Mouse (Mus musculus): ENCODE measurements around the gene Ndufa11. TPM values are rescaled to one million over a fixed set of nuclear protein-coding genes. Genes with fewer than 3 reads are reported as not detected.
A peak's percentile ranks its signal among the peaks of the same experiment; 100 is the strongest.

The Ndufa11 gene
- polyA plus RNA-seq, 1 experiment from 2014 or later = 424 TPM

DNA sequence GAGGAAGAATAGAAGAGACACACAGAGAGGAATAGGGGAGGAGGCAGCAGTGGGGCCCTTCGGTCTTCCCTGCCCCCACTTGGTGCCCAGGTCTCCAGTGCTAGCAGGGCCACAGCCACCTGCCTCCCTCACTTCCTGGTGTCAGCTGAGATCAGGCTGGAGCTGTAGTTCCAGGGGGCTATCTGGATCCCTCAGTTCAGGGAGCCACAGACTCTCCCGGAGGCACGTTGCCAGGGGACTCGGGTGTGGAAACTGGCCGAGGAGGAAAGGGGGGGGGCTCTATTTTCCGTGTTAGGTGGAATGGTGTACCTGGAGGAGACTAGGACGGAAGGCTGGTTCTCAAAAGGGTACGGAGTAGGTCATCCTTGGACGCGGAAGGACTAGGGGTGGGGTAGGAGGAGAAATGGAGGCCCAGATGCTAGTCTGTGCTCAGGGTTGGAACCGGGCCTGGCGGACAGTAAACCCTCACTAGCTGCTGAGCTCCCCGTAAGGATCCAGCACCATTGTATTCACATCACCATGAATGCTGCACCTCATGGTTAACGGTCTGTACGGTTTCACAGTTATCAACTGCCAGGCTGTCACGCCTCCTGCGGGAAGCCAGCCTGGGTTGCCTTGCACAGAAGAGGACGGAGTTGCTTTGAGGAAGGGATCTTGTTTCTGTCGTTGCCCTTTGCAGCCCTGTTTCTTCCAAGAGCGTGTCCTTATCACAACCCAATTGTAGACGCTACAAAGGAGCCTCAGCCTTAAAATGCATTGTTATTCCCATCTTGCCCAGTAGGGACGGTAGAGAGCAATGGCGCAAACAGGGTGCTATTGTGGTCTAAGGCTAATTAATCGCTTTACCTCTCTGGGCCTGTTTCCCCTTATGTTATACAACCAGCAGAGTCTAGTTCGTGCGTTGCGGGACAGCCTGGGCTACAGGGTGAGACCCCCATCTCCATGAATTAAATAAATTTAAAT, 45.5 kb downstream of the Ndufa11 start:
- WGBS = 41% methylated on average over 27 of the region's 27 CpGs
- H3K9ac ChIP-seq (ENCODE audit: low read length) = no peak overlapping the region
- H3K9me3 ChIP-seq (ENCODE audit: control insufficient read depth, low read length) = no peaks in the 10 kb centered on the region
- peaks cover 19% of the 10 kb centered on the region for H3K4me1 ChIP-seq (replicated peaks; ENCODE audit: control insufficient read depth, insufficient read depth, low read length)
- ATAC-seq (ENCODE audit: low read depth) = no peak
- no peak overlapping the region; the same call in 1 of the 2 replicates for H3K4me2 ChIP-seq (ENCODE audit: low read depth, low read length)
- peaks cover 10% of the 10 kb centered on the region for H3K36me3 ChIP-seq (ENCODE audit: control insufficient read depth, insufficient read depth, low read length)
- H3K4me3 ChIP-seq (ENCODE audit: low read length) = no peak overlapping the region; the same call in 1 of the 2 replicates
- H3K27me3 ChIP-seq (ENCODE audit: control insufficient read depth, insufficient read depth, low read depth, low read length) = no peaks in the 10 kb centered on the region
- peak overlapping the region; percentile 65; the same call in 1 of the 2 replicates for H3K27ac ChIP-seq (ENCODE audit: low read length)

DNA sequence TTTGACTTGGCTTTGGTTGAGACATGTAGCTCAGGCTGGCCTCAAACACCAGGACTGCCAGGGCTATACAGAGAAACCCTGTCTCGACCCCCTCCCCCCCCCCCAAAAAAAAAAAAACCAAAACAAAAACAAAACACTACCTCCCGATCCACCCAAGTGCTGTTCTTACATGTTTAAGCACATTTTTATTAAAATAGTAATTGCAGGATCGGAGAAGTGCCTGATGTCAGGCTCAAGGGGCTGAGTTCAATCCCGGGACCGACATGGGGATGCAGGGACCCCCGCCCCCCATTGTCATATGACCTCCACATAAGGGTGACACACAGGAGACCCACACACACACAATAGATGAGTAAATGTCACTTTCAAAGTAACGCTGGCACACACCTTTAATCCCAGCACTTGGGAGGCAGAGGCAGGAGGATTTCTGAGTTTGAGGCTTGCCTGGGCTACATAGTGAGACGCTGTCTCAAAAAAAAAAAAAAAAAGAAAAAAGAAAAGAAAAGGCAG, 46.2 kb downstream of the Ndufa11 start:
- Histone ChIP-seq H3K27ac (ENCODE audit: low read length) (no peak overlapping the region; the same call in 1 of the 2 replicates), H3K36me3 (ENCODE audit: control insufficient read depth, insufficient read depth, low read length) (peaks cover 16% of the 10 kb centered on the region), H3K4me3 (ENCODE audit: low read length) (peak overlapping the region; percentile 73), H3K4me2 (ENCODE audit: low read depth, low read length) (peak overlapping the region; percentile 87), H3K9me3 (ENCODE audit: control insufficient read depth, low read length) (no peaks in the 10 kb centered on the region), H3K9ac (ENCODE audit: low read length) (peak overlapping the region; percentile 82; the same call in 1 of the 2 replicates), H3K27me3 (ENCODE audit: control insufficient read depth, insufficient read depth, low read depth, low read length) (no peaks in the 10 kb centered on the region), H3K4me1 (replicated peaks; ENCODE audit: control insufficient read depth, insufficient read depth, low read length) (peaks cover 19% of the 10 kb centered on the region)
- WGBS = 75% methylated on average over 8 of the region's 8 CpGs
- no peak for ATAC-seq (ENCODE audit: low read depth)

DNA sequence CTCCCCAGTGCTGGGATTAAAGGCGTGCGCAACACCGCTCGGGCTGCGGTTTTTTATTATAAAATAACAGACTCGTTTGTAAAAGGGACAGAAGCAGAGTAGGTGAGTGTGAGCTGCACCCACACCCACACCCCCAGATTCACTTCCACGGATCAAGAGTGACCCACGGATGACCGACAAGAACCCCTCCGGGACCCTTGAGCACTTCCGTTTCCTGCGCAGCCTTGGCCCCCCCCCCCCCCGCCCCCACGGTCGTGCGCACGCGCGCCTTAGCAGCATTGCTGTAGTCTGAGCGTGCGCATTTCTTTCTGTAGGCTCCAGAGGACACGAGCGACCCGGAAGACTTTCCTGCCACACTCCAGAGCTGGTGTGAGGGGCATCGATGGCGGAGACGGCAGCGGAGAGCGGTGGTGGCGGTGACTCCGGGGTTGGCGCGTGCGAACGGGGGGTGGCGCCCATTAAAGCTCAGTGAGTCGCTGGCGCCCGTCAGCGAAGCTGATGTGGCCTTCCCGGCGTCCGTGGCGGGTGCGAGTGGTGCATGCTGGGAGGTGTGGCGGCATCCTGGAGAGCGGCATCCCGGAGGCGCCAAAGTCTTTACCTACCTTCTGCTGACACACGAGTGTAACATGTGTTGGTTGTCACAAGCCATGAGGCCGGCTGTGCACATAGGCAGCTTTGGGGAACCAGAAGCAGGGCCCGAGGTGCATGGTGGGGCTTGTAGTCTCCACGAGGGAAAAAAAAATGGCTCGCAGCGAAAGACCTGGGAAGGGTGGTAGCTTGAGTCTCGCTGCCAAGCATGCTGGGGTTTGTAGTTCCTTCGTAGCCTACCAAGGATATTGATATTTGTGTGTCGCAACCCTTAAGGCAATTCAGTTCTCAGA, 47.1 kb downstream of the Ndufa11 start, which contains the start of gene Dus3l:
TSS of gene Dus3l (plus strand) at position 284 of the 881 bp plus-strand sequence.
- Histone ChIP-seq H3K27me3 (ENCODE audit: control insufficient read depth, insufficient read depth, low read depth, low read length) (no peaks in the 10 kb centered on the region), H3K36me3 (ENCODE audit: control insufficient read depth, insufficient read depth, low read length) (peaks cover 25% of the 10 kb centered on the region), H3K4me3 (ENCODE audit: low read length) (peak within 1 kb of the TSS; percentile 73), H3K9me3 (ENCODE audit: control insufficient read depth, low read length) (no peaks in the 10 kb centered on the region), H3K4me1 (replicated peaks; ENCODE audit: control insufficient read depth, insufficient read depth, low read length) (peaks cover 19% of the 10 kb centered on the region), H3K9ac (ENCODE audit: low read length) (peak within 1 kb of the TSS; percentile 82), H3K4me2 (ENCODE audit: low read depth, low read length) (peak within 1 kb of the TSS; percentile 87), H3K27ac (ENCODE audit: low read length) (peak within 1 kb of the TSS; percentile 96)
- peak; percentile 81 for ATAC-seq (ENCODE audit: low read depth)
- WGBS = under 1% methylated on average over 58 of the region's 58 CpGs

DNA sequence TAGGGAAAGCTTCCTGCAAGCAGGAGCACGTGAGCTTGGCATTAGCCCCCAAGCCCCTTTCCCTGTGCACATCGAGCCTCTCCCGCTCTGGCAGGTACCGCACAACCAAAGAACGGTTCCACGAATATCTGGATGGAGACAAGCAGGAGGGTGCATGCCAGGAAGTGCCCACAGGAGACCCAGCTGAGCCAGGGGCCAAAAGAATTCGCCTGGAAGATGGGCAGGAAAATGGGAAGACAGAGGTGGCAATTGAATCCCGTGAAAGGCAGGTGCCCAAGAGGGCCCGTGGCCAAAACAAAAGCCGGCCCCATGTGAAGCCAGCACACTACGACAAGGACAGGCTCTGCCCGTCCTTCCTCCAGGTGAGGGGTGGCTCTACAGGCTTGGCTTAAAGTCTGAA, 47.9 kb downstream of the Ndufa11 start:
- ATAC-seq (ENCODE audit: low read depth) = no peak
- peak overlapping the region; percentile 73 for H3K4me3 ChIP-seq (ENCODE audit: low read length)
- no peak overlapping the region; the same call in 1 of the 2 replicates for H3K27ac ChIP-seq (ENCODE audit: low read length)
- peaks cover 28% of the 10 kb centered on the region for H3K36me3 ChIP-seq (ENCODE audit: control insufficient read depth, insufficient read depth, low read length)
- peaks cover 19% of the 10 kb centered on the region for H3K4me1 ChIP-seq (replicated peaks; ENCODE audit: control insufficient read depth, insufficient read depth, low read length)
- H3K4me2 ChIP-seq (ENCODE audit: low read depth, low read length) = peak overlapping the region; percentile 87
- H3K9me3 ChIP-seq (ENCODE audit: control insufficient read depth, low read length) = no peaks in the 10 kb centered on the region
- no peaks in the 10 kb centered on the region for H3K27me3 ChIP-seq (ENCODE audit: control insufficient read depth, insufficient read depth, low read depth, low read length)
- peak overlapping the region; percentile 82 for H3K9ac ChIP-seq (ENCODE audit: low read length)
- WGBS = 45% methylated on average over 12 of the region's 12 CpGs

DNA sequence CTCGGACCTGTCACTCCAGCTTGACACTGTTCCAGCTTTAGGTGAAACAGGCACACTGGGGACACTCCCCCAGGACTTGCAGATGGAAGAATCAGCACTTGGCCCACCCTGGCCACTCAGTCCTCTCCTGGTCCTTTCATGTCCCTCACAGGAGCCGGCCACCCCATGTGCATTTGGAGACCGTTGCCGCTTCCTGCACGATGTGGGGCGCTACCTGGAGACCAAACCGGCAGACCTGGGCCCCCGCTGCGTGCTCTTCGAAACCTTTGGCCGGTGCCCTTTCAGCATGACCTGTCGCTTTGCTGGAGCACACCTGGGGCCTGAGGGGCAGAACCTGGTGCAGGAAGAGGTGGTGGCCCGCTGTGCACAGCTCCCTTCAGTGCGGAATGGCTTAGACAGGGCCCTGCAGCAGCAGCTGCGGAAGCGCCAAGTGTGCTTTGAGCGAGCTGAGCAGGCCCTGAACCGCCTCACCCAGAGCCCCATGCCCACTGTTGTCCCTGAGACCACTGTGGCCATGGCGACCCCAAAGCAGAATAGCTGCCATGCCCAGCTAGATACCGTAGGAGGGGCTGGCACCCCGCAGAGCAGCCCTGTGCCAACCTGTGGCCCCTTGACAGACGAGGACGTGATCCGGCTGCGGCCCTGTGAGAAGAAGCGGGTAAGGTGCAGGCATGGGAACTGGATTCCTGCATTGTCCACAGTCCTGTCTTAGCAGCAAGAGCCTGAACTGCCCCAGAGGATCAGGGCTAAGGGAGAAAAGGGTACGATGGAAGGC, 49.3 kb downstream of the Ndufa11 start:
- Histone ChIP-seq H3K9ac (ENCODE audit: low read length) (no peak overlapping the region), H3K27ac (ENCODE audit: low read length) (no peak overlapping the region), H3K4me2 (ENCODE audit: low read depth, low read length) (no peak overlapping the region), H3K36me3 (ENCODE audit: control insufficient read depth, insufficient read depth, low read length) (peaks cover 28% of the 10 kb centered on the region), H3K4me1 (replicated peaks; ENCODE audit: control insufficient read depth, insufficient read depth, low read length) (peaks cover 13% of the 10 kb centered on the region), H3K4me3 (ENCODE audit: low read length) (no peak overlapping the region), H3K9me3 (ENCODE audit: control insufficient read depth, low read length) (no peaks in the 10 kb centered on the region), H3K27me3 (ENCODE audit: control insufficient read depth, insufficient read depth, low read depth, low read length) (no peaks in the 10 kb centered on the region)
- ATAC-seq (ENCODE audit: low read depth) = no peak
- WGBS = 94% methylated on average over 27 of the region's 27 CpGs

DNA sequence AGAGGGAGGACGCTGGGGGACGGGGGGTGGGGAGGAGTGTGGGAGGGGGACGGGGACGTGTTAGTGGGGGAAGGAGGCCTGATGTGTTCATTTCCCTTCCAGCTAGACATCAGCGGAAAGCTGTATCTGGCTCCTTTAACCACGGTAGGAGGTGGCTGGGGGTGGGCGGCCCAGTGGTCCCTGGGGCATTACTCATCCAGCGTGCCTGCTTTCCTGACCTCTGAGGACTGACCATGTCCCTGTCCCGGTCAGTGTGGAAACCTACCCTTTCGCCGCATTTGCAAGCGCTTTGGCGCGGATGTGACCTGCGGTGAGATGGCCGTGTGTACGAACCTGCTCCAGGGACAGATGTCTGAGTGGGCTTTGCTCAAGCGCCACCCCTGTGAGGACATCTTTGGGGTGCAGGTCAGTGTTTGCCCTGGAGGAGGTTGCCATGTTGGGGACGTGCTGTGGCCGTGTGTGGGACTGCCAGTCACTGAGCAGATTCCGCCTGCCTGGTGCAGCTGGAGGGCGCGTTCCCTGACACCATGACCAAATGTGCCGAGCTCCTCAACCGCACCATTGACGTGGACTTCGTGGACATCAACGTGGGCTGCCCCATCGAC, 50.1 kb downstream of the Ndufa11 start:
- WGBS = 90% methylated on average over 29 of the region's 29 CpGs
- no peak for ATAC-seq (ENCODE audit: low read depth)
- Histone ChIP-seq H3K4me2 (ENCODE audit: low read depth, low read length) (no peak overlapping the region), H3K9ac (ENCODE audit: low read length) (no peak overlapping the region), H3K4me3 (ENCODE audit: low read length) (no peak overlapping the region), H3K36me3 (ENCODE audit: control insufficient read depth, insufficient read depth, low read length) (peaks cover 28% of the 10 kb centered on the region), H3K9me3 (ENCODE audit: control insufficient read depth, low read length) (no peaks in the 10 kb centered on the region), H3K27ac (ENCODE audit: low read length) (no peak overlapping the region), H3K27me3 (ENCODE audit: control insufficient read depth, insufficient read depth, low read depth, low read length) (no peaks in the 10 kb centered on the region), H3K4me1 (replicated peaks; ENCODE audit: control insufficient read depth, insufficient read depth, low read length) (peaks cover 9% of the 10 kb centered on the region)

DNA sequence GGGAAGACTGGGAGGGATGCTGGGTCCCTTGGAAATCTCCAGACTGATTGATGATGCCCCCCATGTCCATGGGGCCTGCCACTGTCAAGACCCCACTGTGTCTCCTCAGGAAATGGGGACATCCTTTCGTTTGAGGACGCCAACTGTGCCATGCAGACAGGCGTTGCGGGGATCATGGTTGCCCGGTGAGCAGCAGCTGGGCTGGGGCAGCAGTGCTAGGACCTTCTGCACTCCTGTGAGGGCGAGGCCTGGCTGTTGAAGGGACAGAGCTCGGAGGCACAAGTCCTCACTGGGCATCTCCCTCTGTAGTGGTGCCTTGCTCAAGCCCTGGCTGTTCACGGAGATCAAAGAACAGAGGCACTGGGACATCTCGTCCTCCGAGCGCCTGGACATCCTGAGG, 51.4 kb downstream of the Ndufa11 start:
- no peak for ATAC-seq (ENCODE audit: low read depth)
- 85% methylated on average over 11 of the region's 11 CpGs for WGBS
- no peak overlapping the region for H3K9ac ChIP-seq (ENCODE audit: low read length)
- H3K27me3 ChIP-seq (ENCODE audit: control insufficient read depth, insufficient read depth, low read depth, low read length) = no peaks in the 10 kb centered on the region
- no peak overlapping the region for H3K4me2 ChIP-seq (ENCODE audit: low read depth, low read length)
- H3K27ac ChIP-seq (ENCODE audit: low read length) = no peak overlapping the region
- H3K9me3 ChIP-seq (ENCODE audit: control insufficient read depth, low read length) = no peaks in the 10 kb centered on the region
- peaks cover 5% of the 10 kb centered on the region for H3K4me1 ChIP-seq (replicated peaks; ENCODE audit: control insufficient read depth, insufficient read depth, low read length)
- peaks cover 28% of the 10 kb centered on the region for H3K36me3 ChIP-seq (ENCODE audit: control insufficient read depth, insufficient read depth, low read length)
- H3K4me3 ChIP-seq (ENCODE audit: low read length) = no peak overlapping the region

DNA sequence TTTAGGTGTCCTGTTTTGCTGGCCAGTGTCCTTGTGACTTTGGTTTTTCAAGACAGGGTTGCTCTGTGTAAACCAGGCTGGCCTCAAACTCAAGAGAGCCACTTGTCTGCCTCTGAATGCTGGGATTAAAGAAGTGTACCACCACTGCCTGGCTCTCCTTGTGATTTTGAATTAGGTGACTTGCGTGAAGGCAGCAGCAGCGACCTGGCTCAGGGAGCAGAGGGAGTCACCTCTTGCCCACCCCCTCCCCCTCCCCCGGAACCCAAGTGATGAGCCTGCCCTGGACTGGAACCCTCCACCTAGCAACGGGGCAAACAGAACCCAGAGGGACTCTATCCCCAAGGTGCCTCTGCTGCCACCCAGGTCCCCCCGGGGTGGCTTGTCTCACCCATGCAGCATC, 52.4 kb downstream of the Ndufa11 start, which contains the start of gene Prr22:
TSS of gene Prr22 (plus strand) at position 301 of the 400 bp plus-strand sequence.
- ATAC-seq (ENCODE audit: low read depth) = no peak
- no peak within 1 kb of the TSS for H3K4me2 ChIP-seq (ENCODE audit: low read depth, low read length)
- peaks cover 28% of the 10 kb centered on the region for H3K36me3 ChIP-seq (ENCODE audit: control insufficient read depth, insufficient read depth, low read length)
- no peaks in the 10 kb centered on the region for H3K9me3 ChIP-seq (ENCODE audit: control insufficient read depth, low read length)
- H3K9ac ChIP-seq (ENCODE audit: low read length) = no peak within 1 kb of the TSS
- peaks cover 5% of the 10 kb centered on the region for H3K4me1 ChIP-seq (replicated peaks; ENCODE audit: control insufficient read depth, insufficient read depth, low read length)
- no peaks in the 10 kb centered on the region for H3K27me3 ChIP-seq (ENCODE audit: control insufficient read depth, insufficient read depth, low read depth, low read length)
- WGBS = 93% methylated on average over 5 of the region's 5 CpGs
- no peak within 1 kb of the TSS for H3K4me3 ChIP-seq (ENCODE audit: low read length)
- H3K27ac ChIP-seq (ENCODE audit: low read length) = no peak within 1 kb of the TSS

Data from lung, embryonic 16.5 days (tissue).